Mouse (Mus musculus) kidney, postnatal 0 days (tissue): ENCODE data around the gene Gpc4. TPM values are rescaled to one million over a fixed set of nuclear protein-coding genes. Genes with fewer than 3 reads are reported as not detected.
A peak's percentile ranks its signal among the peaks of the same experiment; 100 is the strongest.

Experiments used
- ATAC-seq: fragments of 200-750 bp; cut with Nextera tagmentation; replicated peaks from 2 replicates; pipeline ENCODE4 v1.8.0; 2017; ENCODE audit warnings: low read depth, moderate number of reproducible peaks, moderate TSS enrichment, moderate library complexity; ENCODE audit not compliant: low FRiP score
- DNase-seq: peaks from one replicate; pipeline ENCODE4 v3.0.0-alpha.2; 2016; ENCODE audit warnings: low spot score
- H3K27ac ChIP-seq: fragments of 300-500 bp; sonication (generic); 2 replicates; pipeline ENCODE4 v1.5.1; 2014; ENCODE audit warnings: mild to moderate bottlenecking
- H3K27me3 ChIP-seq: fragments of 300-500 bp; sonication (generic); 2 replicates; pipeline ENCODE4 v1.6.1; 2014; ENCODE audit warnings: low read length, mixed read lengths; ENCODE audit not compliant: insufficient read depth
- H3K36me3 ChIP-seq: fragments of 300-500 bp; sonication (generic); 2 replicates; pipeline ENCODE4 v1.6.1; 2014; ENCODE audit warnings: low read length, mixed read lengths; ENCODE audit not compliant: insufficient read depth
- H3K4me1 ChIP-seq: fragments of 300-500 bp; sonication (generic); replicated peaks from 2 replicates; pipeline ENCODE4 v1.6.1; 2014; ENCODE audit warnings: antibody characterized with exemption, low read length, mixed read lengths; ENCODE audit not compliant: insufficient read depth
- H3K4me2 ChIP-seq: fragments of 300-500 bp; sonication (generic); 2 replicates; pipeline ENCODE4 v1.6.1; 2014; ENCODE audit warnings: mild to moderate bottlenecking, low read length, moderate library complexity, mixed read lengths
- H3K4me3 ChIP-seq: fragments of 300-500 bp; sonication (generic); replicated peaks from 2 replicates; pipeline ENCODE4 v1.5.1; 2014; ENCODE audit warnings: low read depth, low read length
- H3K9ac ChIP-seq: fragments of 300-500 bp; sonication (generic); 2 replicates; pipeline ENCODE4 v1.6.1; 2014; ENCODE audit warnings: low read depth, low read length
- H3K9me3 ChIP-seq: fragments of 300-500 bp; sonication (generic); replicated peaks from 2 replicates; pipeline ENCODE4 v1.6.1; 2016; ENCODE audit warnings: low read length, inconsistent platforms, mixed read lengths
- CTCF ChIP-seq: IDR thresholded peaks from 2 replicates; pipeline ENCODE4 v1.5.1; 2016; ENCODE audit warnings: antibody characterized with exemption, low read depth, mild to moderate bottlenecking, moderate library complexity
- WGBS: fragments of 180-500 bp; shearing (Covaris S2); extraction: QIAGEN DNeasy Blood & Tissue Kit; methylation state at CpG from one replicate; pipeline ENCODE4 v1.1.7; 2014; 5-methylcytosine and 5-hydroxymethylcytosine counted together
- polyA plus RNA-seq: library from polyadenylated mRNA; unstranded; fragments of >200 nt; fragmentation: Nextera tagmentation; extraction: Ambion mirVana; gene quantifications from 2 replicates; pipeline ENCODE4 v1.2.1, GENCODE M21; 2015

The Gpc4 gene
- polyA plus RNA-seq: 119 and 141 TPM in 2 replicates

GRCm38 (mm10) chrX:52164738-52165554, at the start of gene Gpc4:
Gene Gpc4, minus strand, starts transcription at chrX:52165252.
- H3K9me3 ChIP-seq: no peaks in the 10 kb centered on the region
- peak within 1 kb of the TSS; percentile 71 for H3K27ac ChIP-seq
- no peaks in the 10 kb centered on the region for H3K36me3 ChIP-seq
- ATAC-seq: peak; percentile 95
- DNase-seq: peak; percentile 76
- H3K9ac ChIP-seq: peak within 1 kb of the TSS; percentile 67
- peak within 1 kb of the TSS; percentile 54 for H3K4me3 ChIP-seq
- TF ChIP-seq CTCF: 0 out of 2 replicates have a peak, but pooled peaks have one; percentile 15
- WGBS: 36% methylated on average over 50 of the region's 76 CpGs
- H3K27me3 ChIP-seq: no peaks in the 10 kb centered on the region
- H3K4me2 ChIP-seq: peak within 1 kb of the TSS; percentile 69
- H3K4me1 ChIP-seq: no peaks in the 10 kb centered on the region

DNA sequence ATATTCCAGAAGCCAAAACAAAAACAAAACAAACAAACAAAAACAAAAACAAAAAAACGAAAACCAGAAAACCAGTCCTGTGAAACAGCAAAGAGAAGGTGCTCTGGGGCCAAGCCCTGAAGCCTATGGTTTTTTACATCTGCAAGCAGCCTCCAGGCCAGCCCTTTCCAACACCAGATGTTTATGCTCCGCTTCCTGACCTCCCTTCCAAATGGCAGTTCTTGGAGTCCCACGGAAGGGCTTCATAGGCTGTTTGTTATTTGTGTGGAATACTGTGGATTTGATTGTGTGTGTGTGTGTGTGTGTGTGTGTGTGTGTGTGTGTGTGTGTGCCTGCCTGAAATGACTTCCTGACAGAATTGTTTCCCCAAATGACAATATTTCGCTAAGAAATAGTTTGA, 47.8 kb upstream of the Gpc4 start:
- Histone ChIP-seq H3K27ac (no peak overlapping the region), H3K4me3 (no peak overlapping the region), H3K4me2 (no peak overlapping the region), H3K4me1 (no peaks in the 10 kb centered on the region), H3K9me3 (no peaks in the 10 kb centered on the region), H3K9ac (no peak overlapping the region), H3K27me3 (no peaks in the 10 kb centered on the region), H3K36me3 (no peaks in the 10 kb centered on the region)
- no peak for TF ChIP-seq CTCF
- DNase-seq (peak; percentile 61), ATAC-seq (no peak)
- WGBS: 71% methylated on average over 4 of the region's 4 CpGs

DNA sequence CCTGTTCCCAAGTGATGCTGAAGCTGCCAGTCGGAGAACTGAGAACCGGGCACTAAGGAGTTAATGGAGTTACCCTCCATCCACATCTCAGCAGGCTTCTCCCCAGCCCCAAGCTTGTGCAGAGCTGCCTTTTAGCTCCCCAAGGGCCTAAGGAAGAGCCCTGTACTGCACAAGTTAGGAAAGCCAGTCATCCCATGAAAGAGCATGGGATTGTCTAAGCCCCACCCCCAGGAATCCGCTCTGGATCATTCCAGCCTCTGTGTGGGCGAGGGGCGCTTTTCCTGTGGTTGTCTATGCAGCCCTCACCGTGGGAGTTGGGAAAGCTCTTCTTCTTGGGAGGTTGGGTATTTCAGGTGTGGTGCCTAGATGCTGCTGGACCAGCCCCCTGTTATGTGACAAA, 34.8 kb upstream of the Gpc4 start:
- no peak overlapping the region for H3K27ac ChIP-seq
- no peak; the same call in 1 of the 2 replicates for ATAC-seq
- 31% methylated on average over 6 of the region's 6 CpGs for WGBS

GRCm38 (mm10) chrX:52193311-52193968, 28.4 kb upstream of the Gpc4 start:
- ATAC-seq: no peak
- peak; percentile 44 for DNase-seq
- TF ChIP-seq CTCF: no peak

More for the DNA sequence above, 34.8 kb upstream of the Gpc4 start:
- no peak for TF ChIP-seq CTCF
- no peak overlapping the region for H3K9ac ChIP-seq
- H3K36me3 ChIP-seq: no peaks in the 10 kb centered on the region
- no peaks in the 10 kb centered on the region for H3K27me3 ChIP-seq
- H3K4me2 ChIP-seq: no peak overlapping the region
- no peak overlapping the region for H3K4me3 ChIP-seq
- peak; percentile 44 for DNase-seq
- no peaks in the 10 kb centered on the region for H3K9me3 ChIP-seq
- H3K4me1 ChIP-seq: no peaks in the 10 kb centered on the region

GRCm38 (mm10) chrX:52189094-52189493, 24.0 kb upstream of the Gpc4 start:
- H3K9me3 ChIP-seq: no peaks in the 10 kb centered on the region
- no peaks in the 10 kb centered on the region for H3K27me3 ChIP-seq
- no peaks in the 10 kb centered on the region for H3K4me1 ChIP-seq
- no peaks in the 10 kb centered on the region for H3K36me3 ChIP-seq
- no peak for DNase-seq
- WGBS: 42% methylated on average over 4 of the region's 4 CpGs
- no peak for TF ChIP-seq CTCF
- no peak for ATAC-seq
- no peak overlapping the region for H3K4me2 ChIP-seq
- no peak overlapping the region for H3K4me3 ChIP-seq
- no peak overlapping the region for H3K27ac ChIP-seq
- H3K9ac ChIP-seq: no peak overlapping the region

More at GRCm38 (mm10) chrX:52193311-52193968, 28.4 kb upstream of the Gpc4 start:
- Histone ChIP-seq H3K27ac (no peak overlapping the region), H3K4me1 (no peaks in the 10 kb centered on the region), H3K4me2 (no peak overlapping the region), H3K9ac (no peak overlapping the region), H3K27me3 (no peaks in the 10 kb centered on the region), H3K4me3 (no peak overlapping the region), H3K36me3 (no peaks in the 10 kb centered on the region), H3K9me3 (no peaks in the 10 kb centered on the region)
- WGBS: 32% methylated on average over 4 of the region's 4 CpGs

GRCm38 (mm10) chrX:52183551-52184442, 18.7 kb upstream of the Gpc4 start:
- Histone ChIP-seq H3K9me3 (no peaks in the 10 kb centered on the region), H3K27me3 (no peaks in the 10 kb centered on the region), H3K4me3 (no peak overlapping the region), H3K4me2 (no peak overlapping the region), H3K36me3 (no peaks in the 10 kb centered on the region), H3K4me1 (no peaks in the 10 kb centered on the region), H3K9ac (no peak overlapping the region), H3K27ac (no peak overlapping the region)
- ATAC-seq (no peak), DNase-seq (no peak)
- TF ChIP-seq CTCF: no peak
- WGBS: 60% methylated on average over 5 of the region's 5 CpGs
